Mouse (Mus musculus) forebrain, embryonic 14.5 days (tissue): ENCODE results near the gene Pigl. TPM values are rescaled to one million over a fixed set of nuclear protein-coding genes. Genes with fewer than 3 reads are reported as not detected.
A peak's percentile ranks its signal among the peaks of the same experiment; 100 is the strongest.

Experiments used
- ATAC-seq: fragments of 200-750 bp; cut with Nextera tagmentation; 2 replicates; pipeline ENCODE4 v1.8.0; 2017; ENCODE audit warnings: mild to moderate bottlenecking, moderate library complexity
- DNase-seq: peaks from one replicate; pipeline ENCODE4 v3.0.0-alpha.2; 2015; ENCODE audit warnings: low spot score
- H3K27ac ChIP-seq: fragments of 300-500 bp; sonication (generic); 2 replicates; pipeline ENCODE4 v1.5.1; 2014; ENCODE audit warnings: low read depth, mild to moderate bottlenecking, control low read depth, low read length, moderate library complexity
- H3K27me3 ChIP-seq: fragments of 300-500 bp; sonication (generic); replicated peaks from 2 replicates; pipeline ENCODE4 v1.6.1; 2014; ENCODE audit warnings: low read length, control low read depth, mixed read lengths; ENCODE audit not compliant: control insufficient read depth, insufficient read depth
- H3K36me3 ChIP-seq: fragments of 300-500 bp; sonication (generic); 2 replicates; pipeline ENCODE4 v1.6.1; 2014; ENCODE audit warnings: low read length, control low read depth; ENCODE audit not compliant: control insufficient read depth, insufficient read depth
- H3K4me1 ChIP-seq: fragments of 300-500 bp; sonication (generic); 2 replicates; pipeline ENCODE4 v1.6.1; 2014; ENCODE audit warnings: antibody characterized with exemption, low read length, control low read depth; ENCODE audit not compliant: control insufficient read depth, insufficient read depth
- H3K4me2 ChIP-seq: fragments of 300-500 bp; sonication (generic); 2 replicates; pipeline ENCODE4 v1.6.1; 2014; ENCODE audit warnings: mild to moderate bottlenecking, control low read depth, low read length
- H3K4me3 ChIP-seq: fragments of 300-500 bp; sonication (generic); 2 replicates; pipeline ENCODE4 v1.5.1; 2014; ENCODE audit warnings: low read depth, low read length, control low read depth
- H3K9ac ChIP-seq: fragments of 300-500 bp; sonication (generic); 2 replicates; pipeline ENCODE4 v1.6.1; 2014; ENCODE audit warnings: mild to moderate bottlenecking, low read length, control low read depth, moderate library complexity
- H3K9me3 ChIP-seq: fragments of 300-500 bp; sonication (generic); replicated peaks from 2 replicates; pipeline ENCODE4 v1.6.1; 2016; ENCODE audit warnings: low read length, control low read depth, mixed read lengths; ENCODE audit not compliant: control insufficient read depth
- WGBS: fragments of 180-500 bp; shearing (Covaris S2); extraction: QIAGEN DNeasy Blood & Tissue Kit; methylation state at CpG from one replicate; pipeline ENCODE4 v1.1.7; 2014; 5-methylcytosine and 5-hydroxymethylcytosine counted together
- polyA plus RNA-seq: library from polyadenylated mRNA; unstranded; fragments of >200 nt; fragmentation: Nextera tagmentation; extraction: Ambion mirVana; gene quantifications from 2 replicates; pipeline ENCODE4 v1.2.1, GENCODE M21; 2014

Gene Pigl
- polyA plus RNA-seq = 5.7 TPM in 2 replicates

GRCm38 (mm10) chr11:62458276-62458724 is at the start of gene Pigl, which contains the start of gene Ncor1:
Pigl (plus strand) TSS chr11:62458460.
Ncor1 (minus strand) TSS chr11:62458541.
- Histone ChIP-seq H3K4me1 (peaks cover 7% of the 10 kb centered on the region; the same call in 1 of the 2 replicates), H3K4me2 (peak within 1 kb of the TSS; percentile 83), H3K27ac (peak within 1 kb of the TSS; percentile 98), H3K4me3 (peak within 1 kb of the TSS; percentile 93), H3K27me3 (no peaks in the 10 kb centered on the region), H3K36me3 (no peaks in the 10 kb centered on the region), H3K9me3 (no peaks in the 10 kb centered on the region), H3K9ac (peak within 1 kb of the TSS; percentile 98)
- peak; percentile 89 for DNase-seq
- peak; percentile 51 for ATAC-seq
- under 1% methylated on average over 33 of the region's 33 CpGs for WGBS

DNA sequence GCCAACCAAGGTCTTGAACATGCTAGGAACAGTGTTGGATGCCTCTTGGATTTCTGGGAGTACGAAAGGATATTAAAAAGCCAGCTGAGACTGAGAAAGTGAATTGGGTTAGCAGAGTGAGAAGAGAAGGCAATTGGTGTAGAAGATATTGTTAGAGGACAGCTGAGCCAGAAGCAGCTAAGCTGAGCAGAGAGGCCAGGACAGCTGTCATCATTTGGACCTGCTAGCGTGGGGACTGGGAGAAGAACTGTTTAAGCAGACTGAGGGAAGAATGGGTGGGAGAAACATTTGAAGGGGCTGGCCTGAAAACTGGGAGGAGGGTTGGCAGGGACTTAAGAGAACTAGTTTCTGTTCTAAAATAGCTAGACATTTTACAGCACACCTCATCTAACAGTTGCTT is 49.4 kb upstream of the Pigl start:
- no peak overlapping the region for H3K27ac ChIP-seq
- H3K9ac ChIP-seq = no peak overlapping the region
- H3K4me1 ChIP-seq = no peaks in the 10 kb centered on the region
- no peak for ATAC-seq
- no peak overlapping the region for H3K4me3 ChIP-seq
- H3K9me3 ChIP-seq = no peaks in the 10 kb centered on the region
- peaks cover 18% of the 10 kb centered on the region; the same call in 1 of the 2 replicates for H3K36me3 ChIP-seq
- no peak for DNase-seq
- H3K27me3 ChIP-seq = no peaks in the 10 kb centered on the region
- H3K4me2 ChIP-seq = no peak overlapping the region
- WGBS = 91% methylated on average over 2 of the region's 2 CpGs

GRCm38 (mm10) chr11:62409611-62410010 is 48.6 kb upstream of the Pigl start:
- Histone ChIP-seq H3K9me3 (no peaks in the 10 kb centered on the region), H3K9ac (no peak overlapping the region), H3K4me1 (no peaks in the 10 kb centered on the region), H3K36me3 (peaks cover 23% of the 10 kb centered on the region; the same call in 1 of the 2 replicates), H3K27ac (no peak overlapping the region), H3K27me3 (no peaks in the 10 kb centered on the region), H3K4me3 (no peak overlapping the region), H3K4me2 (no peak overlapping the region)
- 92% methylated on average over 1 of the region's 1 CpGs for WGBS
- ATAC-seq (no peak), DNase-seq (no peak)

DNA sequence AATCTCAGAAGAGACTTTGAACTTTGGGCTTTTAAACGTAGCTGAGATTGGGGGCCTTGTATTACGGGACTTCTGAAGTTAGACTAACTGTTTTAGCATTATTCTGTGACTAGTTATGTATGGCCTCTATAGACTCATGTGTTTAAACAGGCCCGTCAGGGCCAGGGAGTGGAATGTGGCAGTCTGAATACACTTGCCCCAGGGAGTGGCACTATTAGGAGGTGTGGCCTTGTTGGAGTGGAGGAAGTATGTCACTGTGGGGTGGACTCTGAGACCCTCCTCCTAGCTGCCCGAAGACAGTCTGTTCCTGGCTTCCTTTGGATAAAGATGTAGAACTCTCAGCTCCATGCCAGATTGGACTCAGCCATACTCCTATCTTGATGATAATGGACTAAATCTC is 43.2 kb upstream of the Pigl start:
- no peaks in the 10 kb centered on the region for H3K27me3 ChIP-seq
- no peak overlapping the region for H3K9ac ChIP-seq
- no peak overlapping the region for H3K4me3 ChIP-seq
- H3K4me1 ChIP-seq = no peaks in the 10 kb centered on the region
- WGBS = 91% methylated on average over 4 of the region's 4 CpGs
- H3K27ac ChIP-seq = no peak overlapping the region
- DNase-seq (no peak), ATAC-seq (no peak)
- no peaks in the 10 kb centered on the region for H3K9me3 ChIP-seq
- peaks cover 43% of the 10 kb centered on the region for H3K36me3 ChIP-seq
- no peak overlapping the region for H3K4me2 ChIP-seq

- peaks cover 35% of the 10 kb centered on the region; the same call in 1 of the 2 replicates for H3K36me3 ChIP-seq
- DNase-seq (no peak), ATAC-seq (no peak)
- H3K4me1 ChIP-seq = no peaks in the 10 kb centered on the region
- H3K27ac ChIP-seq = no peak overlapping the region
- 60% methylated on average over 2 of the region's 2 CpGs for WGBS
- H3K27me3 ChIP-seq = no peaks in the 10 kb centered on the region
- no peaks in the 10 kb centered on the region for H3K9me3 ChIP-seq
- no peak overlapping the region for H3K9ac ChIP-seq
- H3K4me2 ChIP-seq = no peak overlapping the region
- no peak overlapping the region for H3K4me3 ChIP-seq
These were observed 33.7 kb upstream of the Pigl start for GRCm38 (mm10) chr11:62424525-62424924.

DNA sequence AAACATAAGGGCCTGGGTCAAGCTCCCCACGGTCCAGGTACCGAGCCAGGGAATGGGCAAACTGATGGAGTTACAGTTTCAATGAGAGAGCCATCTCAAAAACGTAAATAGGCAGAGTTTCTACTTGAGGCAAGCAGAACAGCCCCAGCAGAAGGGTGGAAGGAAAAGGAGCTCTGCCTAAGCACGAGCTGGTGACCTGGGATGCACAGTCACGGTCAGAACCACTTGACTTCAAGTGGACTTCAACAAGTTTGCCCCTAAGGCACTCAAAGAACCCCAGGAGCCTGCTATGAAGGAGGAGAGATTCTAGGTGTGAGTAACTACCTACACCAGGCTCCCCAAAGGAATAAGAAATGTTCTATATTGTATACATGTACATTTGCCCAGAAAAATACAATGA is 32.0 kb upstream of the Pigl start:
- no peak for ATAC-seq
- H3K36me3 ChIP-seq = peaks cover 32% of the 10 kb centered on the region

GRCm38 (mm10) chr11:62427105-62427504 is 31.2 kb upstream of the Pigl start:
- no peak overlapping the region for H3K4me3 ChIP-seq
- H3K36me3 ChIP-seq = peaks cover 25% of the 10 kb centered on the region
- H3K9me3 ChIP-seq = no peaks in the 10 kb centered on the region
- no peak for ATAC-seq
- no peak overlapping the region for H3K4me2 ChIP-seq
- no peaks in the 10 kb centered on the region for H3K4me1 ChIP-seq
- DNase-seq = no peak
- H3K27me3 ChIP-seq = no peaks in the 10 kb centered on the region
- H3K9ac ChIP-seq = no peak overlapping the region
- no peak overlapping the region for H3K27ac ChIP-seq
- WGBS = 83% methylated on average over 2 of the region's 3 CpGs

More for the DNA sequence above, 32.0 kb upstream of the Pigl start:
- DNase-seq = no peak
- Histone ChIP-seq H3K27me3 (no peaks in the 10 kb centered on the region), H3K9ac (no peak overlapping the region), H3K27ac (no peak overlapping the region), H3K4me3 (no peak overlapping the region), H3K4me1 (no peaks in the 10 kb centered on the region), H3K9me3 (no peaks in the 10 kb centered on the region), H3K4me2 (no peak overlapping the region)
- 91% methylated on average over 5 of the region's 5 CpGs for WGBS

- Histone ChIP-seq H3K9ac (no peak overlapping the region), H3K4me2 (no peak overlapping the region), H3K36me3 (peaks cover 19% of the 10 kb centered on the region), H3K27ac (no peak overlapping the region), H3K4me1 (no peaks in the 10 kb centered on the region), H3K9me3 (no peaks in the 10 kb centered on the region), H3K27me3 (no peaks in the 10 kb centered on the region), H3K4me3 (no peak overlapping the region)
- DNase-seq (no peak), ATAC-seq (no peak)
- 94% methylated on average over 2 of the region's 2 CpGs for WGBS
These were observed 26.0 kb upstream of the Pigl start for GRCm38 (mm10) chr11:62432211-62432610.

DNA sequence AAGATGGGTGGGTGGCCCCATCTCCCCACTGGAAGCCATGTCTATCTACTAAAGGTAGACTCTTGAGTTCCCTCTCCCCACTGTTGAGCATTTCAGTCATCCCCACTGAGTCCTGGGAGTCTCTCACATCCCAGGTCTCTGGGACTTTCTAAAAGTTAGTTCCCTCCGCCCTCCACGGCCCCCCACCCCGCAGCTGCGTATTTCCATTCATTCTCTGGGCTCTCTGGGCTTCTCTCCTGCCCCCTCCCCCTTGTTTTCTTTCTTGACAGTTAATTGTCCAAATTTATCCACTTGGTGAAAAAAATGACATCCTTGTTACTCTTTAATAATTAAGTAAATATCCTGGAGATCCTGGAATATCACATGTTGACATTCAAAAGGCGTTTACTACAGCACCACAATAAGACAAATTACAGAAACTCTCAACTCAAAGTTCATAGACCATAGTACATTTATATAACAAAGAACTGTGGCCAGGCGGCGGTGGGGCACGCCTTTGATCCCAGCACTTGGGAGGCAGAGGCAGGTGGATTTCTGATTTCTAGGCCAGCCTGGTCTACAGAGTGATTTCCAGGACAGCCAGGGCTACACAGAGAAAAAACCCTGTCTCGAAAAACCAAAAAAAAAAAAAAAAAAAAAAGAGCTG is 17.5 kb upstream of the Pigl start:
- Histone ChIP-seq H3K9ac (no peak overlapping the region), H3K9me3 (no peaks in the 10 kb centered on the region), H3K4me3 (no peak overlapping the region), H3K27ac (no peak overlapping the region), H3K4me1 (no peaks in the 10 kb centered on the region), H3K4me2 (no peak overlapping the region), H3K36me3 (peaks cover 16% of the 10 kb centered on the region), H3K27me3 (no peaks in the 10 kb centered on the region)
- ATAC-seq (no peak), DNase-seq (no peak)
- WGBS = 95% methylated on average over 9 of the region's 9 CpGs
